Mouse (Mus musculus) cortical plate, adult 2 months (tissue): ENCODE results near the gene Gxylt1. TPM values are rescaled to one million over a fixed set of nuclear protein-coding genes. Genes with fewer than 3 reads are reported as not detected.
A peak's percentile ranks its signal among the peaks of the same experiment; 100 is the strongest.

Experiments
- H3K27ac ChIP-seq: fragments of 200-500 bp; 2 replicates; pipeline ENCODE4 v1.5.1; 2012; ENCODE audit warnings: low read length, control low read depth, inconsistent platforms; ENCODE audit not compliant: insufficient read depth
- H3K4me1 ChIP-seq: fragments of 200-500 bp; 2 replicates; pipeline ENCODE4 v1.6.1; 2011; ENCODE audit warnings: low read length; ENCODE audit not compliant: control insufficient read depth, insufficient read depth
- H3K4me3 ChIP-seq: fragments of 200-500 bp; 2 replicates; pipeline ENCODE4 v1.5.1; 2011; ENCODE audit warnings: mild to moderate bottlenecking, low read length, control low read depth; ENCODE audit not compliant: insufficient read depth
- CTCF ChIP-seq: fragments of 200-500 bp; IDR thresholded peaks from 2 replicates; pipeline ENCODE4 v1.5.1; 2011; ENCODE audit warnings: mild to moderate bottlenecking, control low read depth, low read length; ENCODE audit not compliant: insufficient read depth; ENCODE audit errors: extremely low read depth
- POLR2A ChIP-seq: fragments of 200-500 bp; IDR thresholded peaks from 2 replicates; pipeline ENCODE4 v1.6.1; 2011; ENCODE audit warnings: mild to moderate bottlenecking, low read length, control low read depth; ENCODE audit not compliant: insufficient read depth; ENCODE audit errors: extremely low read depth
- polyA plus RNA-seq: library from polyadenylated mRNA; depleted of rRNA; stranded (reverse); fragments of >200 nt; gene quantifications from 2 replicates; pipeline ENCODE4 v1.2.3, GENCODE M21; 2012; rRNA removed

Gxylt1 gene
- polyA plus RNA-seq, 1 experiment, result 7.2 TPM

DNA sequence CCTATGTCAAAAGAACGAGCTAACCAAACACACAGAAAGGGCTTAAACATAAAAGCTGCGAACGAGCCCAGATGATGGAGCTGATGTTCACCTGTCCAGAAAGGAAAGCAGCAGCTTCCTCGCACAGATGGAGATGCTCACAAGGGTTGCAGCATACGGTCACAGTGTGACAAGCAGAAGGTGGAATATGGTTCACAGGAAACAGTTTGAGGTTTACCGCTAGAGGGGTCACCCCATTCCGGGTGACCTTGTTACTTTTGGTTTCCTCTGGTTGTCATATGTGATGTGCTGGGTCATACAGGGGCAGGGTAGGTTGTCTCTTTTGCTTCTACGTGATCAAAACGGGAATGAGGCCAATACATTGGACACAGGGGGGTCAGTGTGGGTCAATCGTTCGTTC is 46.0 kb downstream of the Gxylt1 start:
- H3K27ac ChIP-seq, result no peak overlapping the region
- no peak overlapping the region for H3K4me3 ChIP-seq
- TF ChIP-seq CTCF (no peak), POLR2A (no peak)
- H3K4me1 ChIP-seq, result no peaks in the 10 kb centered on the region

DNA sequence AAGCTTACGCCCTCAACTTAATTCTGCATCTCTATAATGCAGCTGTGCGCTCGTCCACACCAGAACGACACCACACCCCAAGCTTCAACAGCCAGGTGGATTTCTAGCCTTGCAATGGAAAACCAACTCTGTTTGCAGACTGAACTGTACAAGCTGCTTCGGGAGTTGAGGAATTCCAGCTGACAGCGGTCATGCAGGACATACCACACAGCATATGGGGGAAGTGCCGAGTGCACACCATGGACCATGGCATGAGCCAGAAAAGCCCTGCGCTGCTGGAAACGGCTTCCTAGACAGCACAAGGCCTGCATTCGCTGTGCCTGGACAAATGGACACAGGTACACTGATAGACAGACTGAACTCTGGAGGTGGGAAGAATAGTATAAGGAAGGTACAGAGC is 46.6 kb downstream of the Gxylt1 start:
- H3K27ac ChIP-seq, result no peak overlapping the region
- H3K4me1 ChIP-seq, result no peaks in the 10 kb centered on the region
- no peak overlapping the region for H3K4me3 ChIP-seq
- TF ChIP-seq CTCF (no peak), POLR2A (no peak)

DNA sequence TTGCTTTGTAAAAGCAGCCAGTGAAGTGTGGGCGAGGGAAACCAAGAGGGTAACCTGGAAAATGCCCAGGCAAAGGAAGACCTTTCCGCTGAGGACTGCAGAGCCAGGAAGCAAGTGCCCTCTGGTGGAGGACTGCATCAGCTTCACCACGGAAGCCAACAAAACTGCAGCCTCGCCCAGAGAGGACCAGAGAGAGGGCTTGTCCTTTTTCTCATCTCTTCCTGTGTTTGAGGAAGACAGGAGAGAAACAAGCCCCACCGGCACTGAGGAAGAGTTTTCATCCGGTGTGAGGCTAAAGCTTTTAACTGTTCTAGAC is 47.3 kb downstream of the Gxylt1 start:
- H3K4me1 ChIP-seq, result no peaks in the 10 kb centered on the region
- TF ChIP-seq CTCF (peak; percentile 86), POLR2A (no peak)
- H3K27ac ChIP-seq, result no peak overlapping the region
- H3K4me3 ChIP-seq, result no peak overlapping the region

DNA sequence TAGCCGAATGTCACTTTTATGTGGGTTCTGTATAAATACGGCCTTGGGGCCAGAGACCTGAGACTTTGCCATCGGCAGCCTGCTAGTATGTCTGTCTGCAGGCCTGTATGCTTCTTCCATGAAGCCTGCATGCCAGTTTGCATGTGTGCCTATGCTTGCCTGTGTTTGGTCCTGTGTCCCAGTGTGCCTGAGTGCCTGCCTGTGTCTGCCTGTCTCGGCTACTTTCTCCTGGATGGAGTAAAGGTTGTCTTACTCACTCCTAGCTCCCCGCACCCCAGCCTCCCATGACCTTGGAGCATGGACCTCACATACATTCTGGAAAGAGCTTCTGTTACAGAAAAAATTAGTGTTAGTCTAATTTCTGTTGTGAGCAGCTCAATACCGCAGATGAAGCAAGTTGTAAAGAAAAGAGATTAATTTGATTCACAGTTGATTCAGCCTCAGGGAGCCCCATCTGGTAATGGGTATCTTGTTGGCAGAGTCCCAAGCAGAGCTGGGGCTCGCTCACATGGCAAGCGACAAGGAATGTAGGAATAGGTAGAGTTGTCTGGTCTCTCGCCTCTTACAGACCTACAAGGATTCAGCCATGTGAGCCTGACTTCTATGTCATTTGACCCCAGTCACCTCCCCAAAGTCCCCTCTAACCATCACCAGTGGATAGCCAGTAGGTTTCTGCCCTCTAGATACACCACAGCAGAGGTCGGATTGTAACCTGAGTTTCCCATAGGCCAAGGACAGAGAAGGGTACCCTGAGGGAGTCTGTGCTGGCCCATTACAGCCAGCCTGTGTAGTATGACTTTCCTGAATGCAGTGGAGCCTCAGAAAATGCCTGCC is 47.8 kb downstream of the Gxylt1 start:
- H3K4me3 ChIP-seq, result no peak overlapping the region
- no peaks in the 10 kb centered on the region for H3K4me1 ChIP-seq
- H3K27ac ChIP-seq, result no peak overlapping the region
- no peak for TF ChIP-seq CTCF
- TF ChIP-seq POLR2A, result no peak

DNA sequence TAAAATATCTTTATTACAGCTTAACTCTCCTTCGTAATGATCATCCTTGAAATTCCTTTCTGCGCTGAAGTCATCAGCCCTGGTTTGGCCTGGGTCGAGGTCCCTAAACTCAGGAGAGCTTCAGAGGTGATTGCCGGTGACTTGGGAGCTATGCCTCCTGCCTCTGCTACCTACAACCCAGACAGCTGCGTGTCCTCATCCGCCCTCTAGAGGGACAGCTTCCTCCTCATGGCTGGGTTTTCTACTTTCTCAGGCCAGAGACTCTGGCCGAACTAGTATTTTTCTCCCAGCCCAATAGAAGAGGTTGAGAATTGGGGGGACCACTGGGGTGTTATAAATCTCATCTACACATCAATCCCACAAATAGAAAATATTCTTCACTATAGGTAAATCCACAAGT is 52.5 kb downstream of the Gxylt1 start:
- H3K4me1 ChIP-seq, result no peaks in the 10 kb centered on the region
- no peak overlapping the region for H3K27ac ChIP-seq
- peak; percentile 21; the same call in 1 of the 2 replicates for TF ChIP-seq CTCF
- no peak for TF ChIP-seq POLR2A
- H3K4me3 ChIP-seq, result no peak overlapping the region

DNA sequence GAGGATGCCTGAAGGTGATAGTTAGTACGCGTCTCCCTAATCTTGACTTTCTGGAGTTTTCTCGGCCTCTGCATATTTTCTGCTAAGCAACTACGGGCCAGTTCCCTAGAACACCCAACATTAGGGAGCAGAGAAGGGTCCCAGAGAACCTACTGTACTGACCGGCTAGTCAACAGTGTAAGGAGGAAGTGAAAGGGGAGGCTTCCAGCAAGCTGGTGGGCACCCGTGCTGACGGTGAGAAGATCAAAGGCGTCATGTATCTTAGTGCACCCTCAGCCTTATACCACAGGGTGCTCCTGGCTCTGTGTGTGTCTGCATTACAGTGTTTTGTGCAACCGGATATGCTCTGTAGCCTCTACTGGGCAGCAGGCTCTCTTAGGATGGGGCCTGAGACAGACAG is 62.4 kb downstream of the Gxylt1 start:
- Histone ChIP-seq H3K4me1 (no peaks in the 10 kb centered on the region), H3K27ac (no peak overlapping the region), H3K4me3 (no peak overlapping the region)
- TF ChIP-seq POLR2A (no peak), CTCF (no peak)

DNA sequence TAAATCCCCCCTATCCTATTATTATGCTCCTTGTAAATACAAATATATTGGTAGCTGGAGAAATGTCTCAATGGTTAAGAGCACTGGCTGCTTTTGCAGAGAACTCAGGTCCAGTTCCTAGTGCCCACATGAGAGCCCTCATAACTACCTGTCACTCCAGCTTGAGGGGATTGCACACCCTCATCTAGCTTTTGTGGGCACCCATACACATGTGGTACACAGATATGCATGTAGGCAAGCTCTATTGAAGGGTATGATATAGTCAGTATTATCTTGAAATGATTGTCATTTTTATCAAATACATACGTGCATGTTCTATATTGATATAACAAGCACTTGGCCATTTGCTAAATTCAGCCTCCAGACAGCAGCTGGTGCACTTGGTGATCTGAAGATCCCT is 70.1 kb downstream of the Gxylt1 start:
- Histone ChIP-seq H3K4me3 (no peak overlapping the region), H3K27ac (no peak overlapping the region), H3K4me1 (no peaks in the 10 kb centered on the region)
- TF ChIP-seq CTCF, result no peak
- no peak for TF ChIP-seq POLR2A

DNA sequence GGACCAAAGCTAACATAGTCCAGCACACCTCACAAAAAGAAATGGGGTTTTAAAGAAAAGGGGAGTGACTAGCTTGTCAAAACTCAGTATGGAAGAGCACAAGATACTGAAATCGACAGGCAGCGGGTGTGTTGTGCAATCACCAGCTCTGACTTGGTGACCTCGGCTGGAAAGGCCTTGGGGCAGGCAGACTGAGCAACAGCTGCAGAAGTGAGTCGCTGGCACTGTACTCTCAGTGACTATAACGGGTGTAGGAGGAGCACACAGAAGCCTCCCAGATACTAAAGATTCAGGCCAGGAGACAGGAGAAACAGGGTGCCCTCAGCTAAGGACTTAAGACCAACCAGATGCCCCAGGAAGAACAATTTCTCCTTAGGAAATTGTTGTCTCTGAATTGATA is 73.0 kb downstream of the Gxylt1 start:
- H3K27ac ChIP-seq, result no peak overlapping the region
- no peak for TF ChIP-seq POLR2A
- no peak for TF ChIP-seq CTCF
- H3K4me1 ChIP-seq, result no peaks in the 10 kb centered on the region
- no peak overlapping the region for H3K4me3 ChIP-seq

DNA sequence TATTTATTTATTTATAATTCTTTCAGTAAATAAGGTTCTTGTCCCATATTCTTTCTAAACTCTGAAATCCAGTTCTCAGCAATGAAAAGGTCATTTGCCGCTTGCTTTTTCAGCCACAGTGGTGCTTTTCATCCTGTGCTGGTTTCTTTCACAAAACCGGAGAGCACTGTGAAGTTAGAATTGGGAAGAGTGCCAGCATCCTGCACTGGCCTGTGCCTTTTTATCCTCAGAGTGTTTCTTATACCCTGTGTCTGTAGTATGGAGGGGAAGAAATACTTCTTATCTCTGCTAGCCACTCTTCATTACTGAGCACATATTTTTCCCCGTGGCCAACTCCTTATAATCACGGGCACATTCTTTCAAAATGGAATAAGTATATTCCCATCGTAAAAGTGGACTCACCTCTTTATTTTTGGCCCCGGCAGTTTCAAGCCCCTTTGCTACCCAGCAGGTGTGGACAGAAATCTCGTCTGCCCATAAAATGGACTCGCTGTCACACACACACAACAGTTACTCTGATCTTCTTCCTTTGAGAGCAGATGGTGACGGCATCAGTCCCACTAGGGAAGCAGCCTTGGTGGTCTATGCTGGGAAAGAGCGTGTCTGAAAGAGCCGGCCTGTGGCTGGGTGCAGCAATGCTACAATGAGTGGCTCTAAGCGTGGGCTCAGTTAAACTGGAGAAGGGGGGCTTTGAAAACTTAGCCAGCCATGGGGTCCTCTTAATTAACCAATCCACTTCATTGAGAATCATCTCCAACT is 83.4 kb downstream of the Gxylt1 start:
- H3K27ac ChIP-seq, result no peak overlapping the region
- H3K4me3 ChIP-seq, result no peak overlapping the region
- H3K4me1 ChIP-seq, result no peaks in the 10 kb centered on the region
- no peak for TF ChIP-seq CTCF
- no peak for TF ChIP-seq POLR2A

Other genes with a start within 250 kb of the Gxylt1 start
- 141 and 144 TPM in 2 replicates for gene Yaf2, start 61.8 kb upstream of the Gxylt1 start, polyA plus RNA-seq
- gene Zcrb1, start 123.2 kb upstream of the Gxylt1 start, polyA plus RNA-seq, result 133 and 148 TPM in 2 replicates
- 21.5 and 23.0 TPM in 2 replicates for gene Pphln1, start 123.2 kb upstream of the Gxylt1 start, polyA plus RNA-seq